Mouse (Mus musculus): ENCODE measurements around the gene Cdc6.

Cdc6 gene

GRCm38 (mm10) chr11:98907437-98908173, at the start of gene Cdc6:
TSS of gene Cdc6 (plus strand) at chr11:98907801.
- DNase-seq (ENCODE audit: low spot score), result peak; percentile 98

GRCm38 (mm10) chr11:98858759-98859731, 48.6 kb upstream of the Cdc6 start:
- peak; percentile 92 for DNase-seq (ENCODE audit: low spot score)

GRCm38 (mm10) chr11:98863028-98863750, 44.4 kb upstream of the Cdc6 start, which contains the start of gene Wipf2:
TSS of gene Wipf2 (plus strand) at chr11:98863638.
- DNase-seq (ENCODE audit: low spot score), result peak; percentile 96

GRCm38 (mm10) chr11:98863751-98864429, 43.7 kb upstream of the Cdc6 start:
- peak; percentile 38 for DNase-seq (ENCODE audit: low spot score)

GRCm38 (mm10) chr11:98867293-98867692, 40.3 kb upstream of the Cdc6 start:
- DNase-seq (ENCODE audit: low spot score), result no peak

- DNase-seq (ENCODE audit: low spot score), result no peak
Measured at GRCm38 (mm10) chr11:98869906-98870305, 37.7 kb upstream of the Cdc6 start.

GRCm38 (mm10) chr11:98870791-98871190, 36.8 kb upstream of the Cdc6 start:
- peak; percentile 65 for DNase-seq (ENCODE audit: low spot score)

GRCm38 (mm10) chr11:98871416-98871815, 36.2 kb upstream of the Cdc6 start:
- no peak for DNase-seq (ENCODE audit: low spot score)

- DNase-seq (ENCODE audit: low spot score), result peak; percentile 77
Measured at GRCm38 (mm10) chr11:98872040-98872439, 35.6 kb upstream of the Cdc6 start.

- peak; percentile 93 for DNase-seq (ENCODE audit: low spot score)
Measured at GRCm38 (mm10) chr11:98873900-98874299, 33.7 kb upstream of the Cdc6 start.

GRCm38 (mm10) chr11:98877001-98877400, 30.6 kb upstream of the Cdc6 start:
- DNase-seq (ENCODE audit: low spot score), result no peak

GRCm38 (mm10) chr11:98887703-98888102, 19.9 kb upstream of the Cdc6 start:
- DNase-seq (ENCODE audit: low spot score), result no peak

- no peak for DNase-seq (ENCODE audit: low spot score)
Measured at GRCm38 (mm10) chr11:98889077-98889476, 18.5 kb upstream of the Cdc6 start.

- DNase-seq (ENCODE audit: low spot score), result no peak
Measured at GRCm38 (mm10) chr11:98889977-98890376, 17.6 kb upstream of the Cdc6 start.

GRCm38 (mm10) chr11:98892426-98892825, 15.2 kb upstream of the Cdc6 start:
- no peak for DNase-seq (ENCODE audit: low spot score)

GRCm38 (mm10) chr11:98900529-98901125, 7.0 kb upstream of the Cdc6 start:
- DNase-seq (ENCODE audit: low spot score), result no peak

GRCm38 (mm10) chr11:98902621-98903245, 4.9 kb upstream of the Cdc6 start:
- DNase-seq (ENCODE audit: low spot score), result no peak

GRCm38 (mm10) chr11:98904577-98904976, 3.0 kb upstream of the Cdc6 start:
- no peak for DNase-seq (ENCODE audit: low spot score)

- peak; percentile 76 for DNase-seq (ENCODE audit: low spot score)
Measured at GRCm38 (mm10) chr11:98905033-98905432, 2.6 kb upstream of the Cdc6 start.

- DNase-seq (ENCODE audit: low spot score), result no peak
Measured at GRCm38 (mm10) chr11:98905583-98905982, 2.0 kb upstream of the Cdc6 start.

- no peak for DNase-seq (ENCODE audit: low spot score)
Measured at GRCm38 (mm10) chr11:98907063-98907436, 551 bp upstream of the Cdc6 start.

Measured in lung, postnatal 25 days (tissue).